Mouse (Mus musculus): ENCODE measurements at regions not wholly inside any gene's neighbourhood (a gene's known extent, or its start where the extent isn't known, plus 50 kb on each side); places are given as distances from the start of the nearest gene placed in this dataset.

GRCm38 (mm10) chr5:42977108-42977507 is 255.9 kb upstream of the Cpeb2 start:
- Histone ChIP-seq H3K27ac (ENCODE audit: insufficient read depth, low read depth) (no peak overlapping the region), H3K9me3 (replicated peaks; ENCODE audit: low read length) (no peaks in the 10 kb centered on the region), H3K4me3 (replicated peaks in 1 of 3; ENCODE audit: low read depth in 2 of 3, low read length in 2 of 3, poor library complexity in 1 of 3) (no peak overlapping the region), H3K36me3 (replicated peaks in 1 of 2; ENCODE audit: control insufficient read depth in 1 of 2, insufficient read depth in 1 of 2, low read length in 1 of 2) (no peaks in the 10 kb centered on the region), H3K4me1 (ENCODE audit: control insufficient read depth in 1 of 2, insufficient read depth in 2 of 2) (no peaks in the 10 kb centered on the region), H3K79me2 (replicated peaks; ENCODE audit: control insufficient read depth, extremely low read depth, insufficient read depth, poor library complexity, severe bottlenecking) (no peaks in the 10 kb centered on the region), H3K4me2 (ENCODE audit: insufficient read depth, low read depth, poor library complexity, severe bottlenecking) (no peak overlapping the region), H3K9ac (ENCODE audit: insufficient read depth, low read depth) (no peak overlapping the region), H3K27me3 (replicated peaks) (no peaks in the 10 kb centered on the region)
- dilution Hi-C loops (cut with MboI; ENCODE audit: extremely low pct_ligation_motif_present, extremely low pct_unique_long_range_greater_than_20kb, low sequenced_read_pairs) (no loop called here), in situ Hi-C loops (cut with MboI; ENCODE audit: low pct_ligation_motif_present, low pct_unique_long_range_greater_than_20kb, low sequenced_read_pairs) (loop anchor here (10.0 kb wide), 2 partner anchors 198 to 388 kb away; no protein-coding TSS in a partner anchor)
- no peak for DNase-seq (ENCODE audit: extremely low read depth)
- TF ChIP-seq RAD21 (IDR thresholded peaks at IDR 0.05; ENCODE audit: low read depth, low read length): no peak
- no peak for TF ChIP-seq NRF1 (IDR thresholded peaks at IDR 0.05; ENCODE audit: low read depth, low read length)
- TF ChIP-seq EP300 (IDR thresholded peaks at IDR 0.05; ENCODE audit: low read length): no peak
- TF ChIP-seq MAFK (IDR thresholded peaks at IDR 0.05; ENCODE audit: insufficient replicate concordance, low read length): no peak
- TF ChIP-seq HCFC1 (IDR thresholded peaks at IDR 0.05; ENCODE audit: low read depth, low read length): no peak
- TF ChIP-seq MAZ (IDR thresholded peaks at IDR 0.05; ENCODE audit: low read depth, low read length): no peak
- TF ChIP-seq TBP (conservative IDR thresholded peaks at IDR 0.05; ENCODE audit: low read depth, low read length): no peak
- no peak for TF ChIP-seq ZC3H11A (IDR thresholded peaks at IDR 0.05; ENCODE audit: low read depth, low read length)
- TF ChIP-seq GABPA (IDR thresholded peaks at IDR 0.05; ENCODE audit: insufficient replicate concordance, low read depth, low read length): no peak
- no peak for TF ChIP-seq SIN3A (IDR thresholded peaks at IDR 0.05; ENCODE audit: low read length)
- TF ChIP-seq UBTF (IDR thresholded peaks at IDR 0.05; ENCODE audit: low read depth, low read length): no peak
- TF ChIP-seq JUN (IDR thresholded peaks at IDR 0.05; ENCODE audit: insufficient read depth, low read depth, low read length): no peak
- no peak for TF ChIP-seq ETS1 (conservative IDR thresholded peaks at IDR 0.05; ENCODE audit: low read depth, low read length)
- no peak for TF ChIP-seq USF1 (IDR thresholded peaks at IDR 0.05; ENCODE audit: low read depth, low read length)

- in situ Hi-C loops (cut with MboI; ENCODE audit: low pct_ligation_motif_present, low pct_unique_long_range_greater_than_20kb, low sequenced_read_pairs): no loop called here
- no peak for DNase-seq (ENCODE audit: extremely low read depth)
- no peak overlapping the region for H3K4me3 ChIP-seq (replicated peaks in 1 of 3; ENCODE audit: low read depth in 2 of 3, low read length in 2 of 3, poor library complexity in 1 of 3)
These were observed 251.9 kb upstream of the Cpeb2 start for GRCm38 (mm10) chr5:42980946-42981650.

More at GRCm38 (mm10) chr5:42980946-42981650, 251.9 kb upstream of the Cpeb2 start:
- H3K27me3 ChIP-seq (replicated peaks): no peaks in the 10 kb centered on the region
- H3K27ac ChIP-seq (ENCODE audit: insufficient read depth, low read depth): no peak overlapping the region
- H3K4me2 ChIP-seq (ENCODE audit: insufficient read depth, low read depth, poor library complexity, severe bottlenecking): no peak overlapping the region
- no peaks in the 10 kb centered on the region for H3K36me3 ChIP-seq (replicated peaks in 1 of 2; ENCODE audit: control insufficient read depth in 1 of 2, insufficient read depth in 1 of 2, low read length in 1 of 2)
- H3K79me2 ChIP-seq (replicated peaks; ENCODE audit: control insufficient read depth, extremely low read depth, insufficient read depth, poor library complexity, severe bottlenecking): no peaks in the 10 kb centered on the region
- no peaks in the 10 kb centered on the region for H3K4me1 ChIP-seq (ENCODE audit: control insufficient read depth in 1 of 2, insufficient read depth in 2 of 2)
- TF ChIP-seq CHD2 (IDR thresholded peaks at IDR 0.05; ENCODE audit: low read length) (no peak), ZMIZ1 (IDR thresholded peaks at IDR 0.05; ENCODE audit: low read depth, low read length) (no peak), MAFK (IDR thresholded peaks at IDR 0.05; ENCODE audit: insufficient replicate concordance, low read length) (no peak), ETS1 (conservative IDR thresholded peaks at IDR 0.05; ENCODE audit: low read depth, low read length) (no peak), HCFC1 (IDR thresholded peaks at IDR 0.05; ENCODE audit: low read depth, low read length) (no peak), GABPA (IDR thresholded peaks at IDR 0.05; ENCODE audit: insufficient replicate concordance, low read depth, low read length) (no peak), MYC (IDR thresholded peaks at IDR 0.05; ENCODE audit: low read depth, low read length) (no peak), E2F4 (IDR thresholded peaks at IDR 0.05; ENCODE audit: insufficient replicate concordance, low read depth, low read length) (no peak), POLR2A (IDR thresholded peaks at IDR 0.05; ENCODE audit: low read depth, low read length) (no peak), UBTF (IDR thresholded peaks at IDR 0.05; ENCODE audit: low read depth, low read length) (no peak), USF1 (IDR thresholded peaks at IDR 0.05; ENCODE audit: low read depth, low read length) (no peak), SIN3A (IDR thresholded peaks at IDR 0.05; ENCODE audit: low read length) (no peak)
- dilution Hi-C loops (cut with MboI; ENCODE audit: extremely low pct_ligation_motif_present, extremely low pct_unique_long_range_greater_than_20kb, low sequenced_read_pairs): no loop called here
- H3K9ac ChIP-seq (ENCODE audit: insufficient read depth, low read depth): no peak overlapping the region
- H3K9me3 ChIP-seq (replicated peaks; ENCODE audit: low read length): no peaks in the 10 kb centered on the region
